ENCODE assay signal across 10 mouse cellular contexts in the genomic region with DNA sequence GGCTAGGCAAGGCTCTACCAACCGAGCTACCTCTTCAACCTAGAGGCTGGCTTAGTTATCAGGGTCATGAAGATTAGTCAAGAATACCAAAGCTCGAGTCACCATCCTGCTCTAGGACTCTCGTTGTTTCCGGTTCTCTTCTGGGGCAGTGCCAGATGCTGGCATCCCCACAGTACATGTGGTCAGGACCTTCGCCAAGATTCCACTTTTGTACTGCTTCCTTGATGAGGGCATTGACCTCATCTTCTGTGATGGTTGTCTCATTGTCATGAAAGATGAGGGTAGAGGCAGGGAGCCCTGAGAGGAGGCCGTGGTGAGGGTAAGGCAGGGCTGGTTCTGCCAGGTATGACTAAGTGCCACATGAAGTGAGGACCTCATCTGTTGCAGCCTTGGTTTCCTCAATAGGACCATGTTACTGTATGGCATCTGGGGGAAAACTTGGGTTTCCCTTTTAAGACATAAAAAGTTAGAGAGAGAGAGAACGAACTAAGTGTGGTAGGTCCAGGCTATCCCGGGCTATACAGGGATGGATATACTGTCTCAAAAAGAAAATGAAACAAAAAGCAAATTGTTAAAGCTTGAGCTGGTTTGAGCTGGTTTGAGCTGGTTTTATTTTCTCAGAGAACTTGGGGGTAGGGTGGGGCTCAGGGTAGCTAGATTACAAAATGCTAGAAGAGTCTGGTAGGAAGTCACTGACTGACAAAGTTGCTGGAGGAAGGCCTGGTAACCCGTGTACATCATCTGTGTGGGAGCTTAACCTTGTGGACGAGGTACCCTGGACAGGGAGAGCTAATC. TPM values are rescaled to one million over a fixed set of nuclear protein-coding genes. Genes with fewer than 3 reads are reported as not detected.
DNase-seq lines count a peak whose midpoint lies in the region; ATAC-seq lines count a peak whose summit lies in the region.
"Had no signal": no experiment of that assay in that cellular context is flagged by ENCODE, and none has a peak within 500 bp of the region (broad histone marks: within the 10 kb centered on the region; RNA-seq: fewer than 3 reads in every experiment).

No protein-coding gene starts in this region.

- DNase-seq in lung, adult 18-20 months, result peak; percentile 32 to 36
- no peak for DNase-seq in lung, postnatal 4 days
- peak; percentile 79 for DNase-seq in Muller cell, postnatal 12 days (ENCODE audit: inconsistent ontology term)
- DNase-seq in natural killer cell, adult 2 months (ENCODE audit: low spot score in 2 of 2), result peak; percentile 35 to 63
- DNase-seq in spleen, postnatal 10 days (ENCODE audit: low spot score in 2 of 2), result no peak
- no peak for DNase-seq in spleen, postnatal 4 days (ENCODE audit: low spot score in 2 of 2)
- DNase-seq: embryo, embryonic 11 days; lung, embryonic 14.5 days had no signal

- ATAC-seq in granulocyte monocyte progenitor cell, adult 5-6 weeks (replicated peaks; ENCODE audit: poor library complexity, severe bottlenecking), result 0 out of 2 replicates have a peak, but pooled peaks have one; percentile 8
- ATAC-seq: hindbrain, postnatal 0 days had no signal

RNA-seq across cellular contexts. Expression of a gene that starts 4.6 kb away (rescaled TPM):
- total RNA-seq in granulocyte monocyte progenitor cell, adult 5-6 weeks (2014; fragmentation: Nextera tagmentation), result 17.9 and 23.4 TPM in 2 replicates
- 22.4 and 26.8 TPM in 2 replicates for total RNA-seq in granulocyte monocyte progenitor cell, adult 5-6 weeks (2017)

RNA-seq across cellular contexts. Expression of a gene that starts 29.0 kb away (rescaled TPM):
- total RNA-seq in granulocyte monocyte progenitor cell, adult 5-6 weeks (2014; fragmentation: Nextera tagmentation), result 84.0 and 103 TPM in 2 replicates
- total RNA-seq in granulocyte monocyte progenitor cell, adult 5-6 weeks (2017), result 57.8 and 80.8 TPM in 2 replicates

Comparison
In these comparisons a context has a peak if more than half of its experiments do, and no peak if none do; other contexts are left out.
1. DNase-seq: peak in lung, adult 18-20 months (2 of 2), Muller cell, postnatal 12 days (single experiment) and natural killer cell, adult 2 months (2 of 2); none in lung, postnatal 4 days (0 of 2), spleen, postnatal 10 days (0 of 2) and spleen, postnatal 4 days (0 of 2).